8 mouse cellular contexts compared by ENCODE assay signal in genomic region chr12:80108896-80109668, GRCm38 (mm10). TPM values are rescaled to one million over a fixed set of nuclear protein-coding genes. Genes with fewer than 3 reads are reported as not detected.
DNase-seq lines count a peak whose midpoint lies in the region; ATAC-seq lines count a peak whose summit lies in the region.
"Not testable (repeated sequence)": the region's sequence is repeated elsewhere in the genome, so short reads cannot be mapped to it uniquely, and the experiment has no call there.

No protein-coding gene starts in this region.

- peaks cover 12% of the 10 kb centered on the region; the same call in 1 of the 2 replicates for H3K36me3 ChIP-seq in embryonic facial prominence, embryonic 15.5 days
- H3K36me3 ChIP-seq in heart, embryonic 14.5 days (ENCODE audit: control insufficient read depth, insufficient read depth, low read length), result peaks cover 37% of the 10 kb centered on the region
- peaks cover 35% of the 10 kb centered on the region for H3K36me3 ChIP-seq in kidney, embryonic 15.5 days
- H3K36me3 ChIP-seq in liver, embryonic 12.5 days, result peaks cover 32% of the 10 kb centered on the region

- WGBS in embryonic facial prominence, embryonic 15.5 days, result 2% methylated on average over 11 of the region's 11 CpGs
- WGBS in heart, embryonic 14.5 days, result 12% methylated on average over 11 of the region's 11 CpGs
- 5% methylated on average over 11 of the region's 11 CpGs for WGBS in kidney, embryonic 15.5 days
- 14% methylated on average over 11 of the region's 11 CpGs for WGBS in liver, embryonic 12.5 days (ENCODE audit: insufficient replicate concordance)

- H3K4me3 ChIP-seq in embryonic facial prominence, embryonic 15.5 days (replicated peaks), result peak overlapping the region; percentile 84
- peak overlapping the region; percentile 84 to 91 for H3K4me3 ChIP-seq in heart, embryonic 14.5 days (ENCODE audit: control insufficient read depth in 1 of 2, insufficient read depth in 1 of 2, low read depth in 1 of 2, low read length in 2 of 2)
- H3K4me3 ChIP-seq in kidney, embryonic 15.5 days (replicated peaks), result peak overlapping the region; percentile 84
- H3K4me3 ChIP-seq in liver, embryonic 12.5 days, result peak overlapping the region; percentile 85

- not testable (repeated sequence) for H3K9me3 ChIP-seq in embryonic facial prominence, embryonic 15.5 days (replicated peaks); heart, embryonic 14.5 days (ENCODE audit: control insufficient read depth, low read length); kidney, embryonic 15.5 days (replicated peaks); liver, embryonic 12.5 days (replicated peaks)

- ATAC-seq in embryonic facial prominence, embryonic 15.5 days (ENCODE audit: insufficient number of reproducible peaks, low FRiP score, low TSS enrichment, low read depth); heart, embryonic 14.5 days (ENCODE audit: insufficient number of reproducible peaks, insufficient read depth, low FRiP score, low read depth); liver, embryonic 12.5 days: not testable (repeated sequence)
- ATAC-seq in kidney, embryonic 15.5 days (replicated peaks; ENCODE audit: low FRiP score), result 0 out of 2 replicates have a peak, but pooled peaks have one; percentile 10
- ATAC-seq in monocyte, adult 5-6 weeks (replicated peaks; ENCODE audit: insufficient number of reproducible peaks, low FRiP score, low TSS enrichment, poor library complexity, severe bottlenecking), result peak; percentile 15; the same call in 1 of the 2 replicates

- peak overlapping the region; percentile 97 for H3K9ac ChIP-seq in embryonic facial prominence, embryonic 15.5 days
- H3K9ac ChIP-seq in heart, embryonic 14.5 days (ENCODE audit: low read length), result peak overlapping the region; percentile 99
- peak overlapping the region; percentile 97 for H3K9ac ChIP-seq in kidney, embryonic 15.5 days
- peak overlapping the region; percentile 92 for H3K9ac ChIP-seq in liver, embryonic 12.5 days

- H3K27ac ChIP-seq in embryonic facial prominence, embryonic 15.5 days (replicated peaks), result peak overlapping the region; percentile 100
- peak overlapping the region; percentile 68 to 99 for H3K27ac ChIP-seq in heart, embryonic 14.5 days (replicated peaks in 1 of 2; ENCODE audit: control insufficient read depth in 1 of 2, insufficient read depth in 1 of 2, low read depth in 2 of 2, low read length in 2 of 2)
- H3K27ac ChIP-seq in kidney, embryonic 15.5 days, result peak overlapping the region; percentile 99
- H3K27ac ChIP-seq in liver, embryonic 12.5 days, result peak overlapping the region; percentile 99

- not testable (repeated sequence) for H3K27me3 ChIP-seq in embryonic facial prominence, embryonic 15.5 days; heart, embryonic 14.5 days (ENCODE audit: control insufficient read depth, insufficient read depth, low read length); kidney, embryonic 15.5 days; liver, embryonic 12.5 days (replicated peaks)

- peak overlapping the region; percentile 69 for H3K4me2 ChIP-seq in embryonic facial prominence, embryonic 15.5 days (replicated peaks)
- peak overlapping the region; percentile 90 for H3K4me2 ChIP-seq in heart, embryonic 14.5 days (ENCODE audit: low read length)
- peak overlapping the region; percentile 84 for H3K4me2 ChIP-seq in kidney, embryonic 15.5 days
- H3K4me2 ChIP-seq in liver, embryonic 12.5 days, result peak overlapping the region; percentile 88

- H3K4me1 ChIP-seq in embryonic facial prominence, embryonic 15.5 days, result not testable (repeated sequence)
- peaks cover 9 to 22% of the 10 kb centered on the region in 2 experiments for H3K4me1 ChIP-seq in heart, embryonic 14.5 days (ENCODE audit: control insufficient read depth in 2 of 2, insufficient read depth in 2 of 2, low read length in 2 of 2)
- H3K4me1 ChIP-seq in kidney, embryonic 15.5 days, result peaks cover 20% of the 10 kb centered on the region
- peaks cover 47% of the 10 kb centered on the region for H3K4me1 ChIP-seq in liver, embryonic 12.5 days

- DNase-seq in 3134 (ENCODE audit: extremely low read depth, insufficient read length, low spot score), result peak; percentile 71
- peak; percentile 89 for DNase-seq in adrenal gland, postnatal 25 days
- DNase-seq in spleen, postnatal 36 days (ENCODE audit: low spot score in 2 of 2), result peak; percentile 79 to 86

RNA-seq across cellular contexts. Expression of gene Zfp36l1, which starts 3.7 kb away (rescaled TPM):
- 225 TPM in 2 replicates for total RNA-seq in adrenal gland, postnatal 25 days (2021)
- polyA plus RNA-seq in embryonic facial prominence, embryonic 15.5 days (2015; fragmentation: Nextera tagmentation; extraction: Ambion mirVana), result 153 and 178 TPM in 2 replicates
- polyA plus RNA-seq in heart, embryonic 14.5 days (2014; fragmentation: Nextera tagmentation; extraction: Ambion mirVana), result 103 and 125 TPM in 2 replicates
- polyA plus RNA-seq in kidney, embryonic 15.5 days (2015; fragmentation: Nextera tagmentation; extraction: Ambion mirVana), result 136 and 154 TPM in 2 replicates
- polyA plus RNA-seq in liver, embryonic 12.5 days (2016; fragmentation: Nextera tagmentation; extraction: Ambion mirVana), result 23.9 and 24.2 TPM in 2 replicates
- 42.9 to 74.7 TPM (median 44.7 TPM) in 3 replicates for total RNA-seq in monocyte, adult 5-6 weeks (2017)
